Mouse (Mus musculus) heart, embryonic 14.5 days (tissue): ENCODE results near the gene Sparcl1. TPM values are rescaled to one million over a fixed set of nuclear protein-coding genes. Genes with fewer than 3 reads are reported as not detected.

Experiments
- ATAC-seq: fragments of 200-750 bp; cut with Nextera tagmentation; 2 replicates; pipeline ENCODE4 v1.8.0; 2017; ENCODE audit warnings: low read depth, moderate TSS enrichment; ENCODE audit not compliant: insufficient number of reproducible peaks, insufficient read depth, low FRiP score
- H3K27ac ChIP-seq, 2 experiments: fragments of 200-500 bp in 1 of 2; fragments of 300-500 bp in 1 of 2; sonication (generic) in 1 of 2; replicated peaks in 1 of 2; 2 replicates each; pipeline ENCODE4 v1.5.1; 2012 to 2014; ENCODE audit warnings: low read depth in 2 of 2, low read length in 2 of 2, control low read depth in 1 of 2, mild to moderate bottlenecking in 1 of 2, mixed read lengths in 1 of 2; ENCODE audit not compliant: control insufficient read depth in 1 of 2, insufficient read depth in 1 of 2
- H3K27me3 ChIP-seq: fragments of 300-500 bp; sonication (generic); 2 replicates; pipeline ENCODE4 v1.6.1; 2014; ENCODE audit warnings: mild to moderate bottlenecking, low read length, control low read depth; ENCODE audit not compliant: control insufficient read depth, insufficient read depth
- H3K36me3 ChIP-seq: fragments of 300-500 bp; sonication (generic); 2 replicates; pipeline ENCODE4 v1.6.1; 2014; ENCODE audit warnings: mild to moderate bottlenecking, control low read depth, low read length, mixed read lengths; ENCODE audit not compliant: control insufficient read depth, insufficient read depth
- H3K4me1 ChIP-seq, 2 experiments: fragments of 200-500 bp in 1 of 2; fragments of 300-500 bp in 1 of 2; sonication (generic) in 1 of 2; 2 replicates each; pipeline ENCODE4 v1.6.1; 2012 to 2014; ENCODE audit warnings: low read length in 2 of 2, control low read depth in 1 of 2, mixed read lengths in 1 of 2; ENCODE audit not compliant: control insufficient read depth in 2 of 2, insufficient read depth in 2 of 2
- H3K4me2 ChIP-seq: fragments of 300-500 bp; sonication (generic); 2 replicates; pipeline ENCODE4 v1.6.1; 2014; ENCODE audit warnings: mild to moderate bottlenecking, low read length
- H3K4me3 ChIP-seq, 2 experiments: fragments of 200-500 bp in 1 of 2; fragments of 300-500 bp in 1 of 2; sonication (generic) in 1 of 2; 2 replicates each; pipeline ENCODE4 v1.5.1; 2012 to 2014; ENCODE audit warnings: low read length in 2 of 2, mild to moderate bottlenecking in 2 of 2, control low read depth in 1 of 2, low read depth in 1 of 2, moderate library complexity in 1 of 2; ENCODE audit not compliant: control insufficient read depth in 1 of 2, insufficient read depth in 1 of 2
- H3K9ac ChIP-seq: fragments of 300-500 bp; sonication (generic); 2 replicates; pipeline ENCODE4 v1.6.1; 2014; ENCODE audit warnings: mild to moderate bottlenecking, low read length
- H3K9me3 ChIP-seq: fragments of 300-500 bp; sonication (generic); 2 replicates; pipeline ENCODE4 v1.6.1; 2016; ENCODE audit warnings: low read length, control low read depth; ENCODE audit not compliant: control insufficient read depth
- WGBS: fragments of 180-500 bp; shearing (Covaris S2); extraction: QIAGEN DNeasy Blood & Tissue Kit; methylation state at CpG from one replicate; pipeline ENCODE4 v1.1.7; 2014; 5-methylcytosine and 5-hydroxymethylcytosine counted together
- polyA plus RNA-seq: library from polyadenylated mRNA; unstranded; fragments of >200 nt; fragmentation: Nextera tagmentation; extraction: Ambion mirVana; gene quantifications from 2 replicates; pipeline ENCODE4 v1.2.1, GENCODE M21; 2014

The Sparcl1 gene
- polyA plus RNA-seq, 1 experiment from 2014 or later: 77.0 TPM

DNA sequence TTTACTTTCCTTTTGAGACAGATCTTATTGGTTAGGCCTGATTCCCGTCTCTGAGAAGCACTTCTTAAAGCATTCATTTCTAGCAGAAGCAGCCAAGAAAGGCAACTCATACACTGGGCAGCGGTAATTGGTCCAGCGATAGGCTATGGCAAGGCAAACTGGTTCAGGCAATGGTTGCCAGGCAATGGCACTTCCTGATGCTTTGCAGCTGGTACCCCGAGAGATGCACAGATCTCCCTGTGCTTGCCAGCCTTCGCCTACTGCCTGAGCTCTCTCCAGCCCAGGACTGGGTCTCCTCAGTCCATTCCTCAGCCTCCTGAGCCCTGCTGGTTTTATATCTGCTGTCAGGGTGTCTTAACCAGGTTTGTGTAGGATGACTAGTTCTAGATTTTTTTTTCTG, 53.1 kb downstream of the Sparcl1 start:
- Histone ChIP-seq H3K36me3 (peaks cover 79% of the 10 kb centered on the region), H3K9ac (no peak overlapping the region), H3K4me1 (no peaks in the 10 kb centered on the region), H3K27ac (no peak overlapping the region), H3K4me3 (no peak overlapping the region), H3K9me3 (no peaks in the 10 kb centered on the region), H3K4me2 (no peak overlapping the region), H3K27me3 (no peaks in the 10 kb centered on the region)
- 94% methylated on average over 5 of the region's 5 CpGs for WGBS
- no peak for ATAC-seq

DNA sequence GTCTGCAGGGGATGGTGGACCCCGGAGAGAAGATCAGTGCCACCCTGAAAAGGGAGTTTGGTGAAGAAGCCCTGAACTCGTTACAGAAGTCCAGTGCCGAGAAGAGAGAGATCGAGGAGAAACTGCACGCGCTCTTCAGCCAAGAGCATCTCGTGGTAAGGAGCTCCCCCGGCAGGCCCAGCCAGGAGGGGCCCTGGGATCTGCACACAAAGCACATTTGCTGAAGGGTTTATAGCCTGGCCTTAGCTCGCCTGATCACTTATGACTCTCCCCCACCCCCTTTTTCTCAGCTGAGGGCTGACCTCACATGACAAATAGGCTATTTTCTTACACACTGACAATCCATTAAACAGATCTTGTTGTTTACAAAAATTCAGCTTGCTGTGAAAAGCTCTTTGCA, 53.9 kb downstream of the Sparcl1 start:
- Histone ChIP-seq H3K4me1 (no peaks in the 10 kb centered on the region), H3K9me3 (no peaks in the 10 kb centered on the region), H3K4me2 (no peak overlapping the region), H3K27me3 (no peaks in the 10 kb centered on the region), H3K9ac (no peak overlapping the region), H3K36me3 (peaks cover 80% of the 10 kb centered on the region), H3K4me3 (no peak overlapping the region), H3K27ac (no peak overlapping the region)
- no peak for ATAC-seq
- 83% methylated on average over 9 of the region's 9 CpGs for WGBS

- WGBS: 64% methylated on average over 15 of the region's 15 CpGs
Observed at GRCm38 (mm10) chr5:104058021-104058420, 55.5 kb downstream of the Sparcl1 start.

DNA sequence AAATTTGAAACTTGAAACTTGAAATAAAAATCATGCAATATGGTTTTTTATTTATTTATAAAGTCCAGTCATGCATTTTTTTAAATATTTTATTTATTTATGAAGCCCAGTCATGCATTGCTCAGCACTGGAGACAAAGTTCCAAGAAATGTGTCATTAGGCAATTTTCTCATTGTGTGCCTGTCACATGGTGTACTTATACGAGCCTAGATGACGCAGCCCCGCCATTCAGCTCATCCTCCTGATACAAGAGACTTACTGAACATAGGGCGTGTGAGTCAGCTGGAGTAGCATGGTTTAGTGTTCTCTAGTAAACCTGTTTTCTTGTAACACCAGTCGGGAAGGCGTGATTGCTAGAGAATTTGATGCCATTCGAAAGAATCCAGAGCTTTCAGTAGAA, 57.2 kb downstream of the Sparcl1 start:
- H3K36me3 ChIP-seq: peaks cover 76% of the 10 kb centered on the region
- WGBS: 92% methylated on average over 7 of the region's 7 CpGs
- no peak for ATAC-seq

More at GRCm38 (mm10) chr5:104058021-104058420, 55.5 kb downstream of the Sparcl1 start:
- no peaks in the 10 kb centered on the region for H3K4me1 ChIP-seq
- no peak overlapping the region for H3K9ac ChIP-seq
- peaks cover 76% of the 10 kb centered on the region for H3K36me3 ChIP-seq
- no peaks in the 10 kb centered on the region for H3K9me3 ChIP-seq
- no peak overlapping the region for H3K27ac ChIP-seq
- H3K27me3 ChIP-seq: no peaks in the 10 kb centered on the region
- H3K4me3 ChIP-seq: no peak overlapping the region
- ATAC-seq: no peak
- no peak overlapping the region for H3K4me2 ChIP-seq

DNA sequence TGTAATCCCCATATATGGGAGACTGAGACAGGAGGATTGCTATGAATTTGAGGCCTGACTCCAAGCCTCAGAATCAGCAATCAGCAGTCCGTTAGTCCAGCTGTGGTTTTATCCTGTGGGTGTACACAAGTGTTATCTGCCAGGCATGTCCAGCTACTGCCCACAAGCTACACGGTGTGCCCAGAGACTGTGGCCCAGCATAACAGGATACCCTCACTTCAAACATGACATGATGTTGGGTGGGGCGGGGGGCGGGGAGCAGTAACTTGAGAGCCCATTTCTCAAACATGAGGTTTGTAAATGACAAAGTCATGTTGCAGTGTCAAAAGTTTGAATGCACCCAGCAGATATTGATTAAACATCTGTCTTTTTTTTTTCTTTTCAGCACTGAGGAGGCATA, 57.7 kb downstream of the Sparcl1 start:
- no peak overlapping the region for H3K9ac ChIP-seq

More for the DNA sequence above, 57.2 kb downstream of the Sparcl1 start:
- Histone ChIP-seq H3K27ac (no peak overlapping the region), H3K27me3 (no peaks in the 10 kb centered on the region), H3K4me2 (no peak overlapping the region), H3K4me1 (no peaks in the 10 kb centered on the region), H3K9ac (no peak overlapping the region), H3K4me3 (no peak overlapping the region), H3K9me3 (no peaks in the 10 kb centered on the region)

GRCm38 (mm10) chr5:104054938-104055337, 58.6 kb downstream of the Sparcl1 start:
- no peak for ATAC-seq
- H3K27ac ChIP-seq: no peak overlapping the region
- H3K4me1 ChIP-seq: no peaks in the 10 kb centered on the region
- no peak overlapping the region for H3K9ac ChIP-seq
- no peaks in the 10 kb centered on the region for H3K9me3 ChIP-seq
- no peak overlapping the region for H3K4me3 ChIP-seq
- no peaks in the 10 kb centered on the region for H3K27me3 ChIP-seq
- H3K36me3 ChIP-seq: peaks cover 72% of the 10 kb centered on the region
- 88% methylated on average over 4 of the region's 4 CpGs for WGBS
- no peak overlapping the region for H3K4me2 ChIP-seq

More for the DNA sequence above, 57.7 kb downstream of the Sparcl1 start:
- Histone ChIP-seq H3K4me2 (no peak overlapping the region), H3K9me3 (no peaks in the 10 kb centered on the region), H3K36me3 (peaks cover 76% of the 10 kb centered on the region), H3K4me3 (no peak overlapping the region), H3K27ac (no peak overlapping the region), H3K4me1 (no peaks in the 10 kb centered on the region), H3K27me3 (no peaks in the 10 kb centered on the region)
- no peak for ATAC-seq
- WGBS: 88% methylated on average over 4 of the region's 4 CpGs

GRCm38 (mm10) chr5:104052956-104053355, 60.6 kb downstream of the Sparcl1 start:
- H3K27me3 ChIP-seq: no peaks in the 10 kb centered on the region
- peaks cover 53% of the 10 kb centered on the region for H3K36me3 ChIP-seq
- H3K27ac ChIP-seq: no peak overlapping the region
- WGBS: 61% methylated on average over 8 of the region's 8 CpGs
- H3K4me2 ChIP-seq: no peak overlapping the region
- no peak overlapping the region for H3K4me3 ChIP-seq
- H3K9me3 ChIP-seq: no peaks in the 10 kb centered on the region
- H3K9ac ChIP-seq: no peak overlapping the region
- peaks cover 0 to 4% of the 10 kb centered on the region in 2 experiments; a peak in 3 of 4 replicates for H3K4me1 ChIP-seq
- no peak for ATAC-seq

DNA sequence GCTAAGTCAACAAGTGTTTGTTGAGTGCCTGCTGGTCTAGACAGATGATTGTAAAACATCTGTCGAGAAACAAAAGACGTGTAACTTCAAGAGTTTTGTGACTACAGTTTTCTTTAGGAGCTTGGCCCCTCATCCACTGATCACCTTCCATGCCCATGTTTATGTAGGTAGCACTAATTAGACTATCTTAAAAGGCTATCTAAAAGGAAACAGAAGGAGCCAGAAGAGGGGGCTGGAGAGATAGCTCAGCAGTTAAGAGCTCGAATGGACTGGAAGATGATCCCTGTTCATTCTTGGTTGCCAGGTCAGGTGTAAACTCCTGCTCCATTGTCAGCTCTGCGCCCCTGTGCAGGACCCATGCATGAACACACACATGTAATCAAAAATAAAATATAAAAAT, 65.4 kb downstream of the Sparcl1 start:
- Histone ChIP-seq H3K4me3 (peak overlapping the region in 1 of 2 experiments; percentile 76; a peak in 2 of 4 replicates), H3K4me2 (peak overlapping the region; percentile 82), H3K36me3 (peaks cover 28% of the 10 kb centered on the region), H3K27ac (0 out of 4 replicates have a peak overlapping the region, but pooled peaks of 1 of the 2 experiments have one; percentile 72), H3K9ac (peak overlapping the region; percentile 89), H3K9me3 (no peaks in the 10 kb centered on the region), H3K27me3 (no peaks in the 10 kb centered on the region), H3K4me1 (peaks cover 4 to 27% of the 10 kb centered on the region in 2 experiments)
- ATAC-seq: no peak
- 51% methylated on average over 4 of the region's 4 CpGs for WGBS
